Mouse (Mus musculus) hindbrain, postnatal 0 days (tissue): ENCODE results near the gene Vhl. TPM values are rescaled to one million over a fixed set of nuclear protein-coding genes. Genes with fewer than 3 reads are reported as not detected.
A peak's percentile ranks its signal among the peaks of the same experiment; 100 is the strongest.

Experiments
- ATAC-seq: fragments of 200-750 bp; cut with Nextera tagmentation; 2 replicates; pipeline ENCODE4 v1.8.0; 2017; ENCODE audit warnings: mild to moderate bottlenecking, moderate TSS enrichment, moderate library complexity
- DNase-seq: peaks from one replicate; pipeline ENCODE4 v3.0.0-alpha.2; 2015; ENCODE audit warnings: low spot score
- H3K27ac ChIP-seq: fragments of 300-500 bp; sonication (generic); 2 replicates; pipeline ENCODE4 v1.5.1; 2014; ENCODE audit warnings: mild to moderate bottlenecking
- H3K27me3 ChIP-seq: fragments of 300-500 bp; sonication (generic); 2 replicates; pipeline ENCODE4 v1.6.1; 2014; ENCODE audit warnings: low read length, mixed read lengths; ENCODE audit not compliant: insufficient read depth
- H3K36me3 ChIP-seq: fragments of 300-500 bp; sonication (generic); 2 replicates; pipeline ENCODE4 v1.6.1; 2014; ENCODE audit warnings: low read length, mixed read lengths; ENCODE audit not compliant: insufficient read depth
- H3K4me1 ChIP-seq: fragments of 300-500 bp; sonication (generic); 2 replicates; pipeline ENCODE4 v1.6.1; 2014; ENCODE audit warnings: antibody characterized with exemption, low read length, mixed read lengths; ENCODE audit not compliant: insufficient read depth
- H3K4me2 ChIP-seq: fragments of 300-500 bp; sonication (generic); 2 replicates; pipeline ENCODE4 v1.6.1; 2014; ENCODE audit warnings: low read depth, mild to moderate bottlenecking, low read length, moderate library complexity, mixed read lengths
- H3K4me3 ChIP-seq: fragments of 300-500 bp; sonication (generic); 2 replicates; pipeline ENCODE4 v1.5.1; 2014; ENCODE audit warnings: low read length
- H3K9ac ChIP-seq: fragments of 300-500 bp; sonication (generic); replicated peaks from 2 replicates; pipeline ENCODE4 v1.6.1; 2014; ENCODE audit warnings: mild to moderate bottlenecking, low read length, moderate library complexity, mixed read lengths
- H3K9me3 ChIP-seq: fragments of 300-500 bp; sonication (generic); 2 replicates; pipeline ENCODE4 v1.6.1; 2016; ENCODE audit warnings: low read length, mixed read lengths
- CTCF ChIP-seq: IDR thresholded peaks from 2 replicates; pipeline ENCODE4 v1.5.1; 2016; ENCODE audit warnings: antibody characterized with exemption, control low read depth, low read depth
- WGBS: fragments of 180-500 bp; shearing (Covaris S2); extraction: QIAGEN DNeasy Blood & Tissue Kit; methylation state at CpG from one replicate; pipeline ENCODE4 v1.1.7; 2014; 5-methylcytosine and 5-hydroxymethylcytosine counted together
- polyA plus RNA-seq: library from polyadenylated mRNA; unstranded; fragments of >200 nt; fragmentation: Nextera tagmentation; extraction: Ambion mirVana; gene quantifications from 2 replicates; pipeline ENCODE4 v1.2.1, GENCODE M21; 2015
- total RNA-seq: library from RNA; depleted of rRNA; stranded (reverse); fragments of >200 nt; gene quantifications from 2 replicates; pipeline ENCODE4 v1.2.3, GENCODE M21; 2014; rRNA removed

Vhl gene
- total and polyA plus RNA-seq, 2 experiments from 2014 or later: 66.8 to 95.9 TPM

DNA sequence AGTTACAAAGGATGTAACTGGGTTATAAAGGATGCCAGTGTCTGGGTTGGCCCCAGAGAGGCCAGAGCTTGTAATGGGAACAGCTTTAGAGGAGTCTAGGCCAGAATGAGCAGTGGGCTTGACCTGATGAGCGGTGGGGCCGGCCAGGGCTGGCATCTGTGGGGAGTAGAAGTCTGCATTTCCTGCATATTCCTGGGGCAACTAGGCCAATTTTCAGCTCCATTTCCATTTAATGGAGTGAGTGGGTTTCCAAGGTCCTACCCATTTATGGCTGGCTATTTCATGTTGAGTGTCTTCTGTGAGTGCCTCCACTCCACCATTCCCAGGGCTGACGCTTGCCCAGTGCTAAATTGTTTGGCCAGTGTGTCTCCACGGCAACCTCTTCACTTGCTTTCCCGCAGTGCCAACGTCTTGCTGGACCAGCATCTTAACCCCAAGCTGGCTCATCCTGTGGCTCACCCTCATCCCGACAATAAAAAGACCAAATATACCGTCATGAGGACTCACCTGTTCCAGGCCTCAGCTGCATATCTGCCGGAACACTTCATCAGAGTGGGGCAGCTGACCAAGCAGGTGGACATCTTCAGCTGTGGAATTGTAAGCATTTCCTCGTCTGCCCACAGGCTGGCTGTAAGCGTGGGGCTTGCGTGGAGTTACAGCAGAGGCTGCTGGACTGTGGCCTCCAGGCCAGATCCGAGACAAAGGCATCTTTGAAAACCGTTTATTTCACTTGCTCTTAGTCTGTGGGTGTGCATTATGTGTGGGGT is 54.7 kb downstream of the Vhl start:
- 62% methylated on average over 14 of the region's 14 CpGs for WGBS
- Histone ChIP-seq H3K36me3 (no peaks in the 10 kb centered on the region), H3K9ac (no peak overlapping the region), H3K9me3 (no peaks in the 10 kb centered on the region), H3K27ac (no peak overlapping the region), H3K27me3 (no peaks in the 10 kb centered on the region), H3K4me2 (no peak overlapping the region), H3K4me3 (no peak overlapping the region), H3K4me1 (no peaks in the 10 kb centered on the region)
- TF ChIP-seq CTCF: no peak
- peak; percentile 26 for DNase-seq
- peak; percentile 29; the same call in 1 of the 2 replicates for ATAC-seq

DNA sequence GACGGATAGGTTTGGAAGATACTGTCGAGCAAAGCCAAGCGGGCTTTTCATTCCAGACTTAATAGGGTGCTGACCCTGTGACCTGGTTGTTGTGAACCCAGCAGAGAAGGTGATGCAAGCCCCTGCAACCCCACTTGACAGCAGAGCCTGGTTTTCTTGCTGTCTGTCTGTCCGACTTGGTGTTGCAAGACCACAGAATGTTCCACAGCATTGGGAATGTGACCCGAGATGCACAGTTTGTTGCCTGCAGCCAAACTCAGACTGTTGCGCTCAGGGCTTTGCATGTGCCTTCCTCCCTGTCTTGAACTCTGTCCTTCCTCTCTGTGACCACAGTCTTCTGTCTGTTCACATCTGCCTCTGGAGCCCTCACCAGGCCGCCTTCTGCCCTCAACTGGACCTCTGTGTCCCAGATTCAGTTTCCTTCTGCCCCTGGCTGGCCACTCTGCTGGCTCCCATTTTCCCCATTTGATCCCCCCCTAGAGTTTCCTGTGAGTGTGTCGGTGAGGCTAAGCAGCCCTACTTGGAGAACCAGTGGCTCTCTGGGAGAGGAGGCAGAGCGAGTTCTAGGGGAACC is 56.3 kb downstream of the Vhl start:
- Histone ChIP-seq H3K9ac (no peak overlapping the region), H3K4me2 (no peak overlapping the region), H3K27ac (no peak overlapping the region), H3K36me3 (no peaks in the 10 kb centered on the region), H3K27me3 (no peaks in the 10 kb centered on the region), H3K4me3 (no peak overlapping the region), H3K9me3 (no peaks in the 10 kb centered on the region), H3K4me1 (no peaks in the 10 kb centered on the region)
- TF ChIP-seq CTCF: no peak
- ATAC-seq (no peak), DNase-seq (no peak)
- WGBS: 86% methylated on average over 9 of the region's 9 CpGs

Other genes starting within 250 kb of the Vhl start
- gene Tada3, start 246.1 kb upstream of the Vhl start, total RNA-seq: 26.2 and 33.1 TPM in 2 replicates
- 57.5 and 61.8 TPM in 2 replicates for gene Tada3, start 246.1 kb upstream of the Vhl start, polyA plus RNA-seq
- gene Arpc4, start 245.8 kb upstream of the Vhl start, total RNA-seq: 178 and 195 TPM in 2 replicates
- gene Arpc4, start 245.8 kb upstream of the Vhl start, polyA plus RNA-seq: 475 and 479 TPM in 2 replicates
- 11.9 and 13.1 TPM in 2 replicates for gene Ttll3, start 234.7 kb upstream of the Vhl start, total RNA-seq
- 10.3 and 11.6 TPM in 2 replicates for gene Ttll3, start 234.7 kb upstream of the Vhl start, polyA plus RNA-seq
- gene Rpusd3, start 204.6 kb upstream of the Vhl start, total RNA-seq: 20.8 and 23.6 TPM in 2 replicates
- 24.2 and 27.3 TPM in 2 replicates for gene Rpusd3, start 204.6 kb upstream of the Vhl start, polyA plus RNA-seq
- not detected in 2 replicates for gene Cidec, start 188.2 kb upstream of the Vhl start, total RNA-seq
- not detected in 2 replicates for gene Cidec, start 188.2 kb upstream of the Vhl start, polyA plus RNA-seq
- gene Jagn1, start 181.4 kb upstream of the Vhl start, total RNA-seq: 48.6 and 57.9 TPM in 2 replicates
- gene Jagn1, start 181.4 kb upstream of the Vhl start, polyA plus RNA-seq: 80.2 and 82.3 TPM in 2 replicates
- 0.10 TPM in 1 of 2 replicates, not detected in the other for gene Il17re, start 165.5 kb upstream of the Vhl start, total RNA-seq
- gene Il17re, start 165.5 kb upstream of the Vhl start, polyA plus RNA-seq: 0.48 and 0.75 TPM in 2 replicates
- 7.3 and 9.0 TPM in 2 replicates for gene Il17rc, start 152.5 kb upstream of the Vhl start, total RNA-seq
- 5.2 and 7.0 TPM in 2 replicates for gene Il17rc, start 152.5 kb upstream of the Vhl start, polyA plus RNA-seq
- gene Creld1, start 140.7 kb upstream of the Vhl start, total RNA-seq: 41.6 and 51.1 TPM in 2 replicates
- gene Creld1, start 140.7 kb upstream of the Vhl start, polyA plus RNA-seq: 60.2 and 65.0 TPM in 2 replicates
- gene Prrt3, start 122.0 kb upstream of the Vhl start, total RNA-seq: 40.4 and 41.7 TPM in 2 replicates
- gene Prrt3, start 122.0 kb upstream of the Vhl start, polyA plus RNA-seq: 15.7 and 15.8 TPM in 2 replicates
- gene Emc3, start 92.3 kb upstream of the Vhl start, total RNA-seq: 81.0 and 86.8 TPM in 2 replicates
- gene Emc3, start 92.3 kb upstream of the Vhl start, polyA plus RNA-seq: 120 and 124 TPM in 2 replicates
- 3.8 and 4.5 TPM in 2 replicates for gene Fancd2, start 92.3 kb upstream of the Vhl start, total RNA-seq
- 2.1 and 2.7 TPM in 2 replicates for gene Fancd2, start 92.3 kb upstream of the Vhl start, polyA plus RNA-seq
- 0.54 TPM in 1 of 2 replicates, not detected in the other for gene Fancd2os, start 23.2 kb upstream of the Vhl start, total RNA-seq
- gene Fancd2os, start 23.2 kb upstream of the Vhl start, polyA plus RNA-seq: not detected in 2 replicates
- 179 and 211 TPM in 2 replicates for gene Brk1, start 19.2 kb upstream of the Vhl start, total RNA-seq
- 295 TPM in 2 replicates for gene Brk1, start 19.2 kb upstream of the Vhl start, polyA plus RNA-seq
- 12.1 and 13.9 TPM in 2 replicates for gene Irak2, start 14.5 kb downstream of the Vhl start, total RNA-seq
- gene Irak2, start 14.5 kb downstream of the Vhl start, polyA plus RNA-seq: 4.6 and 4.8 TPM in 2 replicates
- gene Tatdn2, start 73.1 kb downstream of the Vhl start, total RNA-seq: 52.2 and 55.5 TPM in 2 replicates
- 0.89 and 1.6 TPM in 2 replicates for gene Tatdn2, start 73.1 kb downstream of the Vhl start, polyA plus RNA-seq
- gene Ghrl, start 95.9 kb downstream of the Vhl start, total RNA-seq: not detected in 2 replicates
- gene Ghrl, start 95.9 kb downstream of the Vhl start, polyA plus RNA-seq: 0.28 and 0.51 TPM in 2 replicates
- 129 and 141 TPM in 2 replicates for gene Sec13, start 116.8 kb downstream of the Vhl start, total RNA-seq
- gene Sec13, start 116.8 kb downstream of the Vhl start, polyA plus RNA-seq: 171 and 174 TPM in 2 replicates